Mouse (Mus musculus) MEL (cell line): ENCODE data around the gene Tmem19. TPM values are rescaled to one million over a fixed set of nuclear protein-coding genes. Genes with fewer than 3 reads are reported as not detected.

Source experiments
- DNase-seq: peaks from one replicate; pipeline ENCODE4 v3.0.0; 2011; ENCODE audit warnings: low read depth, low spot score
- H3K27ac ChIP-seq: 2 replicates; pipeline ENCODE4 v1.5.1; 2012; ENCODE audit warnings: low read depth, mild to moderate bottlenecking, control low read depth, low read length, moderate library complexity; ENCODE audit not compliant: control insufficient read depth
- H3K27me3 ChIP-seq, 2 experiments: fragments of 150-350 bp in 1 of 2; sonication (generic) in 1 of 2; 2 replicates each; pipeline ENCODE4 v1.6.1; 2012; ENCODE audit warnings: low read length in 2 of 2, mild to moderate bottlenecking in 2 of 2, improper control_type of control experiment in 1 of 2, moderate library complexity in 1 of 2; ENCODE audit not compliant: insufficient read depth in 2 of 2, control insufficient read depth in 1 of 2
- H3K36me3 ChIP-seq, 2 experiments: 2 replicates each; pipeline ENCODE4 v1.6.1; 2012 to 2014; ENCODE audit warnings: low read length in 2 of 2, improper control_type of control experiment in 1 of 2, inconsistent platforms in 1 of 2, mild to moderate bottlenecking in 1 of 2; ENCODE audit not compliant: insufficient read depth in 2 of 2, control insufficient read depth in 1 of 2
- H3K4me1 ChIP-seq, 2 experiments: fragments of 150-350 bp in 1 of 2; sonication (generic) in 1 of 2; 2 replicates each; pipeline ENCODE4 v1.6.1; 2012; ENCODE audit warnings: low read length in 2 of 2, improper control_type of control experiment in 1 of 2, mild to moderate bottlenecking in 1 of 2; ENCODE audit not compliant: insufficient read depth in 2 of 2, control insufficient read depth in 1 of 2
- H3K4me3 ChIP-seq, 2 experiments: fragments of 150-350 bp in 1 of 2; sonication (generic) in 1 of 2; 2 replicates each; pipeline ENCODE4 v1.5.1; 2012; ENCODE audit warnings: low read depth in 2 of 2, low read length in 2 of 2, mild to moderate bottlenecking in 2 of 2, moderate library complexity in 2 of 2, control low read depth in 1 of 2, improper control_type of control experiment in 1 of 2; ENCODE audit not compliant: control insufficient read depth in 1 of 2, insufficient read depth in 1 of 2
- H3K79me2 ChIP-seq: 2 replicates; pipeline ENCODE4 v1.6.1; 2012; ENCODE audit warnings: mild to moderate bottlenecking, low read length, moderate library complexity; ENCODE audit not compliant: control insufficient read depth, poor library complexity, insufficient read depth
- H3K9ac ChIP-seq: 2 replicates; pipeline ENCODE4 v1.6.1; 2012; ENCODE audit warnings: low read depth, mild to moderate bottlenecking, control low read depth, low read length, moderate library complexity; ENCODE audit not compliant: control insufficient read depth, poor library complexity, severe bottlenecking
- H3K9me3 ChIP-seq: fragments of 150-350 bp; sonication (generic); replicated peaks from 2 replicates; pipeline ENCODE4 v1.6.1; 2012; ENCODE audit warnings: mild to moderate bottlenecking, low read length, improper control_type of control experiment, moderate library complexity; ENCODE audit not compliant: insufficient read depth
- CHD1 ChIP-seq: IDR thresholded peaks from 2 replicates; pipeline ENCODE4 v1.6.1; 2012; ENCODE audit warnings: low read depth, mild to moderate bottlenecking, inconsistent platforms, low read length, improper control_type of control experiment
- KAT2A ChIP-seq: conservative IDR thresholded peaks from 2 replicates; pipeline ENCODE4 v1.6.1; 2012; ENCODE audit warnings: low read depth, low read length, improper control_type of control experiment, inconsistent platforms
- MAFK ChIP-seq: IDR thresholded peaks from 2 replicates; pipeline ENCODE4 v1.6.1; 2011; ENCODE audit warnings: low read depth, mild to moderate bottlenecking, low read length, improper control_type of control experiment, borderline replicate concordance
- MAX ChIP-seq: IDR thresholded peaks from 2 replicates; pipeline ENCODE4 v1.6.1; 2011; ENCODE audit warnings: low read length, improper control_type of control experiment
- MYC ChIP-seq: IDR thresholded peaks from 2 replicates; pipeline ENCODE4 v1.6.1; 2011; ENCODE audit warnings: low read depth, mild to moderate bottlenecking, low read length, improper control_type of control experiment, moderate library complexity
- NRF1 ChIP-seq: IDR thresholded peaks from 2 replicates; pipeline ENCODE4 v1.6.1; 2014; ENCODE audit warnings: low read depth, mild to moderate bottlenecking, inconsistent platforms, low read length, improper control_type of control experiment, moderate library complexity; ENCODE audit not compliant: poor library complexity, insufficient read depth, severe bottlenecking
- RAD21 ChIP-seq: IDR thresholded peaks from 2 replicates; pipeline ENCODE4 v1.6.1; 2011; ENCODE audit warnings: mild to moderate bottlenecking, low read depth, low read length, improper control_type of control experiment
- RCOR1 ChIP-seq: IDR thresholded peaks from 2 replicates; pipeline ENCODE4 v1.6.1; 2012; ENCODE audit warnings: low read depth, mild to moderate bottlenecking, inconsistent platforms, low read length, improper control_type of control experiment
- SMC3 ChIP-seq: IDR thresholded peaks from 2 replicates; pipeline ENCODE4 v1.6.1; 2011; ENCODE audit warnings: low read depth, low read length, improper control_type of control experiment
- UBTF ChIP-seq: IDR thresholded peaks from 2 replicates; pipeline ENCODE4 v1.6.1; 2012; ENCODE audit warnings: low read depth, mild to moderate bottlenecking, inconsistent platforms, low read length, improper control_type of control experiment, moderate library complexity, borderline replicate concordance; ENCODE audit not compliant: insufficient read depth
- USF2 ChIP-seq, 2 experiments: IDR thresholded peaks; 2 replicates each; pipeline ENCODE4 v1.6.1; 2011 to 2012; ENCODE audit warnings: improper control_type of control experiment in 2 of 2, low read length in 2 of 2, borderline replicate concordance in 1 of 2, inconsistent platforms in 1 of 2, low read depth in 1 of 2, mild to moderate bottlenecking in 1 of 2; ENCODE audit not compliant: insufficient read depth in 1 of 2
- ZC3H11A ChIP-seq: IDR thresholded peaks from 2 replicates; pipeline ENCODE4 v1.6.1; 2012; ENCODE audit warnings: low read depth, mild to moderate bottlenecking, inconsistent platforms, low read length, improper control_type of control experiment
- ZNF384 ChIP-seq: IDR thresholded peaks from 2 replicates; pipeline ENCODE4 v1.6.1; 2012; ENCODE audit warnings: low read depth, mild to moderate bottlenecking, inconsistent platforms, low read length, improper control_type of control experiment
- polyA plus RNA-seq, 2 experiments: library from polyadenylated mRNA; stranded (reverse) in 1 of 2; unstranded in 1 of 2; fragments of >175 nt in 1 of 2; fragments of >200 nt in 1 of 2; gene quantifications; 2 replicates each; pipeline versions ENCODE4 v1.2.1 to v1.2.4; 2012; ENCODE audit warnings: low replicate concordance in 2 of 2, low read depth in 1 of 2; ENCODE audit not compliant: insufficient read length in 2 of 2, insufficient read depth in 1 of 2, missing spikeins in 1 of 2
- total RNA-seq: library from RNA; depleted of rRNA; stranded (reverse); fragments of 300-350 nt; gene quantifications from 2 replicates; pipeline ENCODE4 v1.2.3, GENCODE M21; 2012

The Tmem19 gene
- total and polyA plus RNA-seq, 3 experiments = 10.7 to 16.6 TPM; not detected in 1

- peak overlapping the region; percentile 97 for H3K9ac ChIP-seq
Measured at GRCm38 (mm10) chr10:115382846-115383643, 20.7 kb upstream of the Tmem19 start.

GRCm38 (mm10) chr10:115381506-115382084 is 19.3 kb upstream of the Tmem19 start:
- peaks cover 0 to 19% of the 10 kb centered on the region in 2 experiments; a peak in 2 of 4 replicates for H3K36me3 ChIP-seq
- TF ChIP-seq ZNF384 (no peak), KAT2A (no peak), RCOR1 (no peak), NRF1 (no peak), MAFK (no peak), CHD1 (no peak), ZC3H11A (no peak), MYC (no peak), MAX (no peak), RAD21 (no peak), UBTF (no peak), SMC3 (no peak)
- H3K79me2 ChIP-seq = peaks cover 34% of the 10 kb centered on the region
- H3K27ac ChIP-seq = no peak overlapping the region
- H3K9ac ChIP-seq = no peak overlapping the region
- H3K4me1 ChIP-seq = peaks cover 0 to 9% of the 10 kb centered on the region in 2 experiments; a peak in 3 of 4 replicates
- no peaks in the 10 kb centered on the region for H3K27me3 ChIP-seq
- DNase-seq = peak; percentile 46
- H3K9me3 ChIP-seq = no peaks in the 10 kb centered on the region
- no peak overlapping the region for H3K4me3 ChIP-seq

More at GRCm38 (mm10) chr10:115382846-115383643, 20.7 kb upstream of the Tmem19 start:
- TF ChIP-seq USF2 (IDR thresholded peaks at IDR 0.05; ENCODE audit: borderline replicate concordance in 1 of 2, insufficient read depth in 1 of 2, low read depth in 1 of 2, low read length in 2 of 2) = no peak
- TF ChIP-seq, all 39 proteins: peak for 0
- DNase-seq = no peak
- peak overlapping the region; percentile 81 to 97 for H3K4me3 ChIP-seq
- H3K36me3 ChIP-seq = peaks cover 0 to 27% of the 10 kb centered on the region in 2 experiments; a peak in 2 of 4 replicates
- H3K4me1 ChIP-seq = peaks cover 1 to 11% of the 10 kb centered on the region in 2 experiments
- no peaks in the 10 kb centered on the region for H3K27me3 ChIP-seq
- H3K9me3 ChIP-seq = no peaks in the 10 kb centered on the region
- H3K79me2 ChIP-seq = peaks cover 45% of the 10 kb centered on the region
- no peak overlapping the region for H3K27ac ChIP-seq
